Mouse (Mus musculus) kidney, adult 8-10 months (tissue): ENCODE measurements around the gene Utp20.
A peak's percentile ranks its signal among the peaks of the same experiment; 100 is the strongest.
"Not testable (repeated sequence)": the region's sequence is repeated elsewhere in the genome, so short reads cannot be mapped to it uniquely, and the experiment has no call there.

ENCODE experiments used
- DNase-seq, 2 experiments: peaks; one replicate each; pipeline ENCODE4 v3.0.0; 2022

Gene Utp20

DNA sequence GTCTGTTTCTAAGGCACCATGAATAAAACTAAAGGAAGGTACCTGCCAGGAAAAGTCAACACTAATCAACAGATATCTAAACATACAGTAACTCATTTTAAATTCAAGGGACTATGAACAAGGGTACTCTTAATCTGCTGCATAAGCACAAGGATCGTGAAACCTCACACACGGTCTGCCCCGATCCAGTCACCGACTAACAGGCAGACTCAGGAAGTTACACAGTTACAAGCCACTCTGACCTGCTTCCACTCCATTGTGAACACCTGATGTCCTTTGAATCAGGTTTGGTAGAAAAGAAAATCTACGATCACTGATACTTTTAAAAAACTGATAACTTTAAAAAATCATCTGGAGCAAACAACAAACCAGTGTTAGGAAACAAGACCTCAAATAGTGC is 42.7 kb downstream of the Utp20 start:
- DNase-seq, result peak; percentile 45 to 58

DNA sequence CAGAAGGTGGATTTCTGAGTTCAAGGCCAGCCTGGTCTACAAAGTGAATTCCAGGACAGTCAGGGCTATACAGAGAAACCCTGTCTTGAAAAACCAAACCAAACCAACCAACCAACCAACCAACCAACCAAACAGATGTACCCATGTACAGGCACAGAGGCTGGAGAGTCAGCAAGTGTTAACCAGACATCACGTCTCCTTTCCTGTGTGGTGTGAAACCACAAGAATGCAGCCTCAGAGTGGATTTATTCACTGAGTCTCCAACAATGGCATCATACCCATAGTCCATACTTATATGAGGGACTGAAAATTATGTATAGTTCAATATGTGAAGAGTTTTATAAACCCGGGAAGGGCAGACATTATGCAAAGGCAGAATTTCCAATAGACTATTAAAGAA is 43.5 kb downstream of the Utp20 start:
- DNase-seq, result not testable (repeated sequence)

DNA sequence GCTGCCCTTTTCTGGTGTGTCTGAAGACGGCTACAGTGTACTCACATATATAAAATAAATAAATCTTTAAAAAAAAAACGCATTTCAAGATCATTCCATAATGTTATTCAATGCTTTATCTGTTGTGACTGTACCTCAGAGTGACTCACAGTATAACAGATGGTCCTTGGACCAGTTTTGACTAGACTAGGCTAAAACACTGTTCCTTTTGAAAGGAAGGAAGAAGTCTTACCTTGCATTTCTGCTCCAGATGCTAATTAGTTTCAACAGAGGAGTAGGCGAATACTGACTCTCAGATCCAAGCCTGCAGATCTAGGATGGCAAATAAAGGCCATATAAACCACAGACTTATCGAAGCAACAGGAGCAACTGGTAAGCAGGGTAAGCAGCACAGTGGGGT is 45.9 kb downstream of the Utp20 start:
- DNase-seq, result no peak

GRCm38 (mm10) chr10:88776206-88776605 is 50.4 kb downstream of the Utp20 start:
- DNase-seq, result no peak

DNA sequence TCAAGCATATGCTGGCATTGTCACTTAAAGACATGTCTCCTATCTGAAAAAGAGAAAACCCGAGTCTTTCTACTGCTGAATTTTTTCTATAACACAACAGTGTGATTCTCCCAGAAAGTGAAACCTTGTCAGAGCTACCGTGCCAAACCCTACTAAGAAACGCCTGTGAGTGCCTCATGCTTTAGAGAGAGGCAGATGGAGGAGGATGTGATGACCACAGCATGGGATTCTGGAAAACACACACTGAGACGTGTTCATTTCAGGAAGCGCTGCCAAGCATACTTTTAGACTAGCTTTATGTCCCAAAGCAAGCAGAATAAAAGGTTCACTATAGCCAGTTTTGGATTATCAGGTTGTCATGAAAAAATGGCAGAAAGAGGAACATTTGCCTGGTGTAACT is 53.6 kb downstream of the Utp20 start:
- not testable (repeated sequence) for DNase-seq

GRCm38 (mm10) chr10:88769676-88770075 is 56.9 kb downstream of the Utp20 start:
- no peak for DNase-seq

GRCm38 (mm10) chr10:88768961-88769360 is 57.6 kb downstream of the Utp20 start:
- DNase-seq, result no peak

DNA sequence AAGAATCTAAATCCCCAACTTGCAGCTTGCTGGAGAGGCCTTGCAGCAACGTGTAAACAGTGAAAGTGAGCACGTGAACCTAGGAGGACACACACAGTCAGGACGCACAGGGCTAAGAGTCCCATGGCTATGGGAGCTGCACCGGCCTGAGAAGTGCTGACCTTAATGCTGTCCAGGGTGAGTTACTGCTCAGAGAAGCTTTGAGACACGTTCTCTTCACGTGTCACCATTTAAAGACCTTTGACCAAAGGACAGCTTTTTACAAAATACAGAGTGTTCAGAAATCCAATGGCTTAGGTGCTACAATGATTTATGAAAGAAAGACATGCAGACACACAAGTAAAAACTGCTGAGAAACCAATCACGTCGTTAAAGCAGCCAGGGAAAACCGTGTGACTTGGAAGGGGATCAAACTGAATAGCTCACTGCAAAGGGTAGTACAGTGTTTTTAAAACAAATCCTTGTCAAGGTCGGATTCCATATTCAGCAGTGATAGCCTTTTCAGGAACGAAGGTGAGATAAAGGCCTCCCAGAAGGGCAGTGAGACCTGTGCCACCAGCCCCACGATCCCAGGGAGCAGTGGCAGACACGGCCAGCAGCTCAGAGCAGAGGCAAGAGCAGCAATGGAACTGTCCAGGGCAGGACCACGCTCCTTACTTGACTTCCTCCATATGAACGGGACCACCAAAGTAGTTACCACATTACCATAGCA is 61.0 kb downstream of the Utp20 start:
- peak; percentile 54 to 55 for DNase-seq

DNA sequence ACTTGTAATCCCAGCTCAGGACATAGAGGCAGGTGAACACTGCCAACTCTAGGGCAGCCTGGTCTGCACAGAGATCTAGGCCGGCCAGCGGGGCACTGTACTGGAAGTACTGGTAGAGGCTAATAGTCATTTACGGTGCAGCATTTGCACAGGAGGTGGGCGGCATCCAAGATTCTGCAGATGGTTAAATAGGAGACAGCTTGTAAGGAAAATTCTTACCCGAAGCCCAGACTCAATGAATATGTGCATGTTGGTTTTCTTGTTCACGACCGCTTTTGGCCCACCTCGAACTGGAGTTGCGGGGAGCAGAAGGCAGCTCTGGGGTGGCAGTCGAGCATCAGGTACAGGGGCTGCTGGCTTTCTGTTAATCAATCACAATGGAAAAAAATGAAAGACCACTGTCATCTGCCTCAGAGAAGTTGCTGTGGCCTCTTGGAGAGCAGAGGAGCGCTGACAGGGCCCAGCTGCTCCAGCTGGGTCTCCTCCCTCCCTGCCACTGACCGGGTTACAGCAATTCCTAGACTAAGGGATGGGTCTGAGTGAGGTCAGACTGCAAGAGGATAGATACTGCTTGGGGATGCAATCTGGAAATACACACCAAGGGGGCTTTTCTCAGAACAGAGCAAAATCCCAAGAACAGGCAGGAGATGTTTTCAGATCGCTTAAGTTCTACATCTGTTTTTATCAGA is 64.9 kb downstream of the Utp20 start:
- DNase-seq, result no peak

DNA sequence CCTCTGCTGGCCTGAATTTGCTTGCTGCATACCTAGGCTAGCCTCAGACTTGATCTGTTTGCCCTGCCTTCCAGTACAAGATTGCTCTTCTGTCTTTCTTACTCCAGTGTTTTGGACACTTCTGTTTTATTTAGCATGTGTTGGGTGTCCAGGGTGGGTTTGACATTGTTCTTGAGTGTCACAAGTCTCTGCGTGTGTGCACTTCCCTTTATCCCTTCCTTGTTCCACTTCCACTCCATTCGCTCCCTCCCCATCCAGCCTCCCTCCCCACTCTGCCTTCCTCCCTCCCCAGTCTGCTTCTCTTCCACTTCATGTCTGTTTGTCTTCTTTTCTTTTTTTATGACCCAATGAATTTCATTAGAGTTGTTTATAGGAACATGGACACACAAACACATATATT is 85.2 kb downstream of the Utp20 start:
- DNase-seq, result no peak

DNA sequence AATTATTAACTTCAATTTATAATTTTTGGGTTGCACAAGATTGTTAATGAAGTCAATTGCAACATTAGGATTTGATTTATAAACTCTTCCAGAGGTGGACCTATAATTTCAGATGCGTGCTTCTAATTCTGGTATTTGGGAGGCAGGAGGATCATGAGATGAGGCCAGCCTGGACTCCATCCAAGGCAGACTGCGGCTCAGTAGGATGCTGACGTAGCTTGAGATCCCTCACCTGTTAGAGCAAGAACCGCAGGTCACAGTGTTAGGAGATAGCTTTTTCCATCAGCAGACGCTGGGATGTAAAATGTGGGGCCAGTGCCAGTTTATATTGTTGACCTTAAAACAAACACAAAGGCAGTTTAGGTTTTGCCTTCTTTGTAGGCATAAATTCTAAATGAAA is 85.8 kb downstream of the Utp20 start:
- no peak for DNase-seq

- DNase-seq, result no peak
Measured at GRCm38 (mm10) chr10:88739818-88740217, 86.8 kb downstream of the Utp20 start.

DNA sequence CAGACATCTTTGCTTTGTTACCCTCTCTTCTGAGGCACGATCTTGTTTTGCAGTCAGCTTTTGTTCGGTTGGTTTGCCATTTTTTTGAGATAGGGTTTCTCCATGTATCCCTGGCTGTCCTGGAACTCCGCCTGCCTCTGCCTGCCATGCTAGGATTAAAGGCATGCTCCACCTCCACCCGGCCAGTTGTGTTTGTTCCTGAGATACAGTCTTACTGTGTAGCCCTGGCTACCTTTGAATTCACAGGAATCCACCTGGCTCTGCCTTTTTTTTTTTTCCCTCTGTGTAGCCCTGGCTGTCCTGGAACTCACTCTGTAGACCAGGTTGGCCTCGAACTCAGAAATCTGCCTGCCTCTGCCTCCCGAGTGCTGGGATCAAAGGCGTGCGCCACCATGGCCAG is 87.5 kb downstream of the Utp20 start:
- DNase-seq, result not testable (repeated sequence)

- no peak for DNase-seq
Measured at GRCm38 (mm10) chr10:88732309-88732622, 94.3 kb downstream of the Utp20 start.

DNA sequence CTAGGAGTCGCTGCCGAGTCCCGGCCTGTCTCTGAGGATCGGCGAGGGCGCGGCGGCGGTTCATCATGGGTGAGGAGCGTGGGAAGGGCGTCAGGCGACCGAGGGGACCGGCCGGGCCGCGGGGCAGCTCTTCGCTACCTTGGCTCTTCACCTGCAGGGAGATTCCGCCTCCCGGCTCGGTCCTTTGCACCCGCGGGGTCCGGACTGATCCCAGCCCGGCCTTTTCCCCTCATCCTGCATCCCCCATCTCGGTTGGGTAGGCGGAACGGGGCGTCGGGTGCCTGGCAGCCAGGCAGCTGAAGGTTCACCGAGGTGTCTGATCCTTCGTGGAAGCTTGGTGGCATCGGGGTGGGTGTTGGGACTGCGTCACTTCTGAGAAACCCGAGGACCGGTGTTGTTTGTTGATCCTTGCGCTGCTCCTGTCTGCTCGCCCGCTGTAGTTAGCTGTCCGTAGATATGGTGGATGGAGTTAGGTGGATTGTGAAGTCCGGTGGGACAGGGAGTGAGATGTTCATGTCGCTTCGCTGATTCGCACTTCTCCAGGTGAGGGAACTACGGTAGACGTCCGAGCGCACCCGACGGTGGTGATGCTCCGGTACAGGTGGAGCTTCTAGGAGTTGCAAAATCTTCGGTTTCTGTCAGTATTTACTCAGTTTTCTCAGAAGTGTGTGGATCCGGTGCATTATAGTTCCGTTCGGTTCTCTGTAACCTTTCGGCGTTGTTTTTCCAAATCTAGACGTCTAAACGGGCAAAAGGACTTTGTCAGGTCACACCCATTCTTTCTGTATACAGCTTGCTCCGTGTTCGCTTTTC is 94.9 kb downstream of the Utp20 start:
- no peak for DNase-seq

DNA sequence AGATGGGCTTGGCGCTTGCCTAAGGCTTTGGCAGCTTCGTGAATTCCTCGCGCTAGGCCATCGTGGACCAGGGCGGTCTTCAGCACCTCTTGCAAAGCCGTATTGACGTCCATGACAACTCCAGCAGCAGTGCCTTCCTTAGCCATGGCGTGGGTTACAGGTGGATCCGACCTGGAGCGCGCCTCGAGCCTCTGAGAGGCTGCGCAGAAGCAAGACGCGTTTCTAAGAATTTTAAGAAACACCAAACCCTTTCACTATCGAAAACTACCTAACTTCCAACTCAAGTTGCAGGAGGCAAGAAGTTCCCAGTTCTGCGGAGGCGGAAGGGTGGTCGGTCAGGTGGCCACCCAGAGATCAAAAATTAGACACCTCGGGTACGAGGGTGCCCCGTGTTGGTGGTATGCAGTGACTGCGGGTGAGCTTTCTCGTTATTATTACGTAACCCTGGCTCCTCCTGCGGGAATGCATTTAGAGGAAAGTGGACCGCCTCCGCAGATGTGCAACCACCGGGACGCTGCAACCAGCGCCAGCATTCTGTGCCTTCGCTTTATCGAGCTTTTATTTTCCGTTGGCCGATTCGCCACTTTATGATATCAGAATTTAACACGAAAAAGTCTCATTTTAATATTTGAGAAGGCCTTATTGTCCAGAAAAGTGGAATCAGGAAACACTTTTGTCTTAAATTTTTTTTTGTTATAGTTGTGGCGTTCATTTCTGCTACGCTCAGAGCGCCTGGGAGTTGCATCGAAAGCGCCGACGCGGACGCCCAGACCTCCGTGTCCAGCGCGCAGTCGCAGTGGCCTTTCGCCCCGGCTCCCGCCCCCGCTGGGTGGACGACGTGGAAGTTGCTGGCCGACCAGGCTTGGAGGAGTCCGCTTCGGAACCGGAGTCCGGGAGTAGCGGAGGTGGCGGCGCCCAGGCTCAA is 95.8 kb downstream of the Utp20 start, which contains the start of gene Arl1:
Arl1 (plus strand) TSS at position 288 of the 925 bp plus-strand sequence.
- peak; percentile 92 to 93 for DNase-seq

GRCm38 (mm10) chr10:88728166-88728565 is 98.4 kb downstream of the Utp20 start:
- no peak for DNase-seq

DNA sequence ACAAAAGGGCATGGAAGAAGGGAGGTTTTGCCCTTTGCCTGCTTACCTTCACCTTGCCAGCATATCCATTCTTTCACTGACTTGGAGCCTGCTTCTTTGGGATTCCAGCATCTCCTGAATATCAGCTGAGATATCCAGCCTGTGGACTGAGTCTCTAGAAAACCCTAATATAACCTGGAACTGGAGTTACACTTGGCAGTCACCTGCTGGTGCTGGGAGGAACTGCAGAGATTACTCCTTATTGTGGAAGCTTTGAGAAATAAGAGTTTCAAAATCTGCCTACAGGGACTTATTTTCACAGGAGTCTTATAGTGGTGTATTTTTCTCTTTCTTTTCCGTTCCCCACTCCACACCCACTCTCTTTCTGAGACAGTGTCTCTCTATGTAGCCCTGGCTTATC is 99.5 kb downstream of the Utp20 start:
- peak; percentile 23 to 68 for DNase-seq

DNA sequence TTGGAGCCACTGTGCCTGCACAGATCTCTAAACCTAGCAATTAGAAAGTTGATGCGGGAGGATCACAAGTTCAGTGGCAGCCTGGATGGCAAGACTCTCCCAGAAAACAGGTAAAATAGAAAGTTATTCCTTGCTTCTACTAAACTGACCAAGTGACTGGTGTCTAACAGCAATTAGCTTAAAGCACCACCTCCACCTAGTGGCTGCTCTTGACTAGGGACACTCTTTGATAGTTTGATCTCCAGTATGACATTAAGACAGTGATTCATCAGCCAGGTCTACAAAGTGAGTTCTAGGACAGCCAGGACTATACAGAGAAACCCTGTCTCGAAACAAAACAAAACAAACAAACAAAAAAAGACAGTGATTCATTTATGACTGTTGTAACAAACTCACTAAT is 101.3 kb downstream of the Utp20 start:
- DNase-seq, result peak; percentile 36 to 57

DNA sequence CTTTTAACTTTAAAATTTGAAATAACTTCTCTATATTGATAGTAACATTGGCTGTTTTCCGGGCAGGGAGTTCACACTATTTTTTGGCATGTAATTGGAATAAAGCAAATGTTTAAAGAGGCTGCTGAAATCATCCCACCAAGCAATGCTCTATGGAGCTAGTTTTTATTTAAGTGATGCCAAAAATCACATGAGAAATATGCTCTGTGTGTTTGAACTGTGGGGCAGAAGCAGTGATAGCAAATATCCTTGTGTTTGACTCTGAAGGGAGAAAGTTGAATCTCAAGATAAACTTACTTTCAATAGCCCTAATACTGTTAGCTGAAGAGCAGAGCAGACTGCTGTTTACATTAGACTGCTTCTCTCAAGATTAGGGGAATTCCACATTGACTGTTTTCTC is 107.0 kb downstream of the Utp20 start:
- no peak for DNase-seq

GRCm38 (mm10) chr10:88717756-88718025 is 108.9 kb downstream of the Utp20 start:
- no peak for DNase-seq

DNA sequence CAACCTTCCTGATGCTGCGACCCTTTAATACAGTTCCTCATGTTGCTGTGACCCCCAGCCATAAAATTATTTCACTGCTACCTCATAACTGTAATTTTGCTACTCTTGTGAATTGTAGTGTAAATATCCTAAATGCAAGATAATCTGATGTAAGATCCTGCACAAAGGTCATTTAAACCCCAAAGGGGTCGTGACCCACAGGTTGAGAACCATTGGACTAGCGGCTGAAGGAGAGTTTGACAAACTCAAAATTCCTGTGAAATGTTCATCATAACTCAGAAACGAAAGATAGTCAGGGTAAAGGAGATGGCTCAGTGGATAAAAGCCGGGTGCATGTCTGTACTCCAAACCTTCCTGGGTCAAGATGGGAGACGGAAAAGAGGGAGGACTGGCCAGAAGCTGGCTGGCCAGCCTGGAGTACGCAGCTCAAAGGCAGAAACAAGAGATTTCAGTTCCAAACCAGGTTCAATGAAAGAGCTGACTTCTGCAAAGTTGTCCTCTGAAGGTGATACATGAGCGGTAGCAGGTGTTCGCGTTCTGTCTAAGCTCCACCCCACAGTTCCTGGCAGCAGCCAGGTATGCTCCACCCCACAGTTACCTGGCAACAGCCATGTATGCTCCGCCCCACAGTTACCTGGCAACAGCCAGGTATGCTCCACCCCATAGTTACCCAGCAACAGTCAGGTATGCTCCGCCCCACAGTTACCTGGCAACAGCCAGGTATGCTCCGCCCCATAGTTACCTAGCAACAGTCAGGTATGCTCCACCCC is 109.4 kb downstream of the Utp20 start:
- no peak for DNase-seq
